Mouse (Mus musculus) ZHBTc4 (cell line): Measurements from ENCODE around the gene 3110009E18Rik.

ENCODE experiments used
- DNase-seq: peaks from one replicate; pipeline ENCODE4 v3.0.0-alpha.2; 2011; ENCODE audit warnings: low read depth, low spot score

Gene 3110009E18Rik

DNA sequence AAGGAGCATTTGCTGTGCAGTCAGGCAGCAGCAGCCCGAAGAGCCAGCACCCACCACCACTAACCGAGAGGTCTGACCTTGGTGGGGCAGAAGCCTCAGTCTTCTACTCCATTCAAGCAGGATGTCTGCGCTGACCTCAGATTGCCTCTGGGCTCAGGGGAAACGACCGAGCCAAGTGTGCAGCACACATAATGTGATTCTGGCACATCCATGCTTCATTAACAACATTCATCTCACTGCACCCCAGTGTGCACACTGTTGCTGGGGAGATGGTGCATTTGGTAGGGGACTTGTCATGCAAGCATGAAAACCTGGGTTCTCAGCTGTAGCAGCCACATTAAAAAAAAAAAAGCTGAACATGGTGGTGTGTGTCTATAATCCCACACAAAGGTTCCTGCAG lies 75.0 kb downstream of the 3110009E18Rik start:
- no peak for DNase-seq

DNA sequence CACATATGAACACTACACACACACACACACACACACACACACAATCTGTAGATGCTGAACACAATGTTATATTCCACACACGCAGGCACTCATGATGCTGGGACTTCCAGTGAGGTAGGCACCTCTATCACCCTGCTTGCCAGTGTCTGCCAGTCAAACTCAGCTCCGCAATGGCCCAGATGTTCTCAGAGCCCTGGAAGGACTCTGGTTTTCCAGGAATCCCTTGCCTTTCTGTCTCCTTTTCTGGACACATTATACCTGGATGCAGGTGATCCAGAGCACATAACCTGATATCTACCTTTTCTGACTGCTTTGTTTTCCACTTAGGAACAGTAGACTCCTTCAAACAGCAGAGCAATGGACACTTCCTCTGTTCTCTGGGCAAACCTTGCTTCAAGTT lies 75.7 kb downstream of the 3110009E18Rik start:
- no peak for DNase-seq

DNA sequence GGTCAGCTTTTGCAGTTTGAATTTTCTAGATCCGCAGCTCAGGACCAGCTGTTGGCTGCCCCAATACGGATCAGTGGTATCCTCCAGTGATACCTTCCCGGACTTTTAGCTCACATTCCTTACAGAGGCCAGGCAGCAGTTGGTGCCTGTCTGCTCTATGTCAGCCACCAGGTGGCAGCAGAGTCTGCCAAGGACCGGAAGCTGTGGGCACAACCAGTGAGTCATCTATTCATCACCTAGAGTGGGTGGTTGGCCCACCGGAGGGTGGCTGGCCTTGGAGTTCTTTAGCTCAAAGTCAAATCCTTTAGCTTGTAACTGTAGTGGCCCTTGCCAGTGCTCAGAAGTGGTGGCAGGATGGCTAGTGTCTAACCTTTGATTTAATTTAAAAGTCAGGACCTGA lies 76.2 kb downstream of the 3110009E18Rik start:
- DNase-seq = peak; percentile 86

DNA sequence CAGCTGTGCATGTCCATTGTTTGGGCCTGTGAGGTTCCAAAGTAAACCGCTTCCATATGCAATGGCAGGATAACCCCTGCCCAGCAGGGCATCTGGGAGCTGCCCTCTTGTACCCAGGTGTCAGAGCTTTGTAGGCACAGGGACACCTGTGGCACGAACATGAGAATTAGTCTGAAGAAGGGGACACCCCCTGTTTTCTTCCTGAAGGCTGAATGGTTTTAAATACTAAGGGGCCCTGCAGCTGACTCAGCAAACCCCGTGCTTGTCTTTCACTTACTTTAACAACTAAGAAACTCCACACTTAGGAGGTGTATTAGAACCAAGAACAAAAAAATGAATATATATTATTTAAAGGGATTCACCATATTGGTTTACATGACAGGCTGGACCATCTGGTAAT lies 77.2 kb downstream of the 3110009E18Rik start:
- no peak for DNase-seq

DNA sequence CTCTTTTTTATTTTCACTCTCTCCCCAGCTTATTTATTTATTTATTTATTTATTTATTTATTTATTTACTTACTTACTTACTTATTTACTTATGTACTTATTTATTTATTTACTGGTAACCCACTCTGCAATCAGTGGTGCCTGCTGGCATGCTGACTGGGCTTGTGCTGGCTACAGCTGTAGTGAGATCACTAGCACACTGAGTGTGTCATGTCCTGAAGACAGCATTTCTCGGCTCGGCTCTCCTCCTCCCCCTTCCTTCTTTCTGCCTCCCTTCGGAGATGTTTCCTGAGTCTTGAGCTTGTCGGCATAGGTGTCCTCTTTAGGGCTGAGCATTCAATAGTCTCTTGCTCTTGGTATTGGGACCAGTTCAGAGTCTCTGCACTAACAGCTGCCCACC lies 78.0 kb downstream of the 3110009E18Rik start:
- DNase-seq = no peak

DNA sequence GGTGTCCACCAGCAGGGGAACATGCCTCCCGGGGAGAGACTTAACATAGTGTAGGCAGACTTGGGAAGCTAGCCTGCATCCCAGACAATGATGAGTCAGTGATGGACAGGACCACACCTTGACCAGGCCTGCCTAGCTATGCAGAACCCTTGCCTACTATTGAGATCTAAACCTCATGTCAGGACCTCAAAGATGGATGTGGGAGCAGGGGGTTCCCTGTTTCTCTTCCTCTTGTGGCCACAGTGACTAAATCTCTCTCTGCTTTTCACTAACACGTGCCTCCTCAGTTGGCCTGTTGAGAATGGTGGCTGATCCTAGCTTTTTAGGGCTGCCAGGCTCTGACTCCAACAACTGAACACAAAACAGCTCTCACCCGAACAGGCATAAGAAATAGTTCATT lies 81.6 kb downstream of the 3110009E18Rik start:
- no peak for DNase-seq

DNA sequence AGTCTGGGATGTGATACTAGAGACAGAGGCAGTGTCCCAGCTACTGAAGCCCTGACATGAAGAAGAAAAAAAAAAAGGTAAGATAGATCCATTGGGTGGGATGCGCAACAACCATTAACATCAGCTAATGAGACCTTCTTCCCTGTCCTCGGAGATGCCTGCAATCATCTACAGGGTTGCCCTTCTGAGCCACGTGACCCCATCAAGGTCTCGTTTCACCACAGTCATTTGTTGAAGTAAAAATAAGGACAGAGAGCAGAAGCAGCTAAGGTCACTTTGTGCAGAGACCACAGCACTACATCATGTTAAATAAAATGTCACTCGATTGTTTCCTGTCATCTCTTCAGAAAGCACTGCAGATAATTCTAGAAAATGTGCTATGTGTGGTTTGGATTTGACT lies 82.8 kb downstream of the 3110009E18Rik start:
- no peak for DNase-seq

DNA sequence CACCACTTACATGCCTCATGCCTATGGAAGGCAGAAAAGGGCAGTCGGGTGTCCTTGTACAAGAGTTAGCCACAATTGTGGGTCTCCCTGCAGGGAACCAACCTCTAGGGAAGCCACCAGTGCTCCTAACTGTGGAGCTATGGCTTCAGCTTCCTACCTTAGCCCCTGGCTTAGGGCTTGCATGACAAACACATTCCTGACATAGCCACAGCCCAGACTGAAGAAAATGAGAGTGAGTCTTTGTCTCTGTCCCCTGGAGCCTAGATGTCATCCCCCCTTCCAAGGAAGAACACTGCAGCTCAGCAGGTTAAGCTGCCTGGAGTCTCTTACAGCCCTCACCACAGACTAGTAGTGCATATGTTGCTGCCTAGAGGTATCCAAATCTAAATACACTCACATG lies 83.8 kb downstream of the 3110009E18Rik start:
- DNase-seq = peak; percentile 64

DNA sequence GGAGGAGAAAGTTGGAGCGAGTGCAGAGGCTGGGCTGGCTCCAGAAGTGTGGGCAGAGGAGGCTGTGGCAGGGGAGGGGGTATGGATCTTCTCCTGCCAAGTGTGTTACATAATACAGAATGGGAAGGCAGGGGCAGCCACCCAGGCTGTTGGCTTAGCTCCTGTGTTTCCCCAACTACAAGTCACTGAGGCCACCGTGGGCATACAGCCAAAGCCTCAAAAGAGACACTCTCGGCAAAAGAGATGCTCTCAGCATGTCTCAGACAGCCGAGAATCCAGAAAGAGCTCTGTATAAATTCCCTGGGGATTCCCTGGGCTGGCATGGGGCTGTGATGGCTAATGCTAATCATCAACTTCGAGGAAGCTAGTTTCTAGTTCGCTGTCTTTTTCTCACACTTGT lies 86.6 kb downstream of the 3110009E18Rik start:
- no peak for DNase-seq

DNA sequence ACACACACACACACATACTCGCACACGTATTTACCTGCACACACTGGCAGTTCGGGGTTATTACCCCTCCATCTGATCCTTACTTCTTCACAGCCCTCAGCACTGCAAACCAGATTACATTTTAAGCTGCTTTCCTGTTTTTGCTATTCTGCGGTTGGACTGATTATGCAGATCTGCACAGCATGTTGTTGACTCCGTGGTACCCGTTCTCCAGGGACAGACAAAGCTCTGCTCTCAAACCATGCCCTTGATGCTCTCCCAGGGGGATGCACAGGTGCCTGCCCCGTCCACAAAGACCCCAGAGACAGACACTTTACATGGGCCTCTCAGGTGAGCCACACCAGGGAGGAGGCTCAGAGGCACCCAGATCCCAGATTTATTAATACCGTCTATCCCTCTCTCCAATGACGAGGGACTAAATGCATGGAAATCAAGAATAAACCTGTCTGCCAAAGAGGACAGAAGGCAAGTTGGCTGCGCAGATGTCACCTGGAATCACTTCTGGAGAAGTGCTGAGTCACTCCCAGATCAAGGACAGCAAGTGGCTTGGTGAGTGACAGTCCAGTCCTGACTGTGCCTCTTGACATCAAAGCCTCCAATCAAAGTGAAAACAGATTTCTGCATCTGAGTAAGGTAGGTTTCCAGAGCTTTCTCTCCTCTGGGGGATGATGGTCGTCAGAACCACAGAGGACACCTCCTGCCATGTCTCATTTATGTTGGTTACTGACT lies 87.7 kb downstream of the 3110009E18Rik start:
- no peak for DNase-seq

DNA sequence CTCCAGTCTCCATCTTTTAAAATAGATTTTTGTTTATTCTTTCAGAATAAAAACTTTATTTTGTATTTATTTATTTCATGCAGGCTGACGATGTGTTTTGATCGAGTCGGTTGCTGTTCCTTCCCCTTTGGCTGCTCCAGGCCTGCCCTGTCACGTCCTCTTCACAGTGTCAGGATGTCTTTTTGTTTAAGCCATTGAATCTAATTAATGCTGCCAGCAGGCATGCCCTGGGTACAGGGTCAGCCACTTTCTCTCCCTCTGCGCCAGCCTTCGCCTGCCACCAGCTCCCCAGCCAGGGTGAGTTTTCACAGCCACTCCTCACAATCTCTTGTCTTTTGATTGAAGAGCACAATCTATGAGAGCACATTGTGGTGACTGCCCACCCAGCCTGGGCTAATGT lies 99.9 kb downstream of the 3110009E18Rik start:
- no peak for DNase-seq

DNA sequence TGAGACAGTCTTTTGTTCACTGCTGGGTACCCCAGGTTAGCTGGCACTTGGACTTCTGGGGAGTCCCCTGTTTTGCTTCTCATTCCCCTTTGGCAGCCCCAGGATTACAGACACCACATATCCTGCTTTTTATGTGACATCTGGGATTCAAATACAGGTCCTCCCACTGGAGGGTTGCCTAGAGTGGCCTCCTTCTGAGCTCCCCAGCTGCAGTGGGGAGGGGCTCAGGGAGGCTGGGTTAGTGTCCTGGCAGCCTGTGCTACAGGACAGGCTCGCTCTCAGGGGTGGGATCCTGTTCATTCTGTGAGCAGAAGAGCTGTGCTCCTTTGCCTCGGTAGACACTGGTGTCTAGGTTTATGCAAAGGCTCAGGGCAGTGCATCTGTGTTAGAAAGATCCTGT lies 100.3 kb downstream of the 3110009E18Rik start:
- no peak for DNase-seq

DNA sequence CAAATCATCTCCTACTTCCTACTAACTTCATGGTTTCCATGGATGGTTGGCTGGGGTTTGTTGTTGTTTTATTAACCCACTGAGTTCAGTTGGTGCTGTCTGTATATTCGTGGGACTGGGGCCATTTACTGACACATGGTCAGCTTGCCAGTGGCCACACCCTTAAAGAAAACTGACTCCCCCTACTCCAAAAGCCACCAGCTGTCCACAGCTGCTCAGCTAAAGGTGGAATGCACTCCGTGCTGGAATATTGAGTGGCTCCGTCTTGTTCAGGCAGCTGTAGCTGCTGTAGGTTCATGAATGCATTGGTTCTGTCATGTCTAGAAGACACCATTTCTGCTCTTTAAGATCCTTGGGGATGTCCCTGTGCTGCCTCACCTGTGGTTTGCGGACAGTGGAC lies 102.6 kb downstream of the 3110009E18Rik start:
- DNase-seq = no peak

DNA sequence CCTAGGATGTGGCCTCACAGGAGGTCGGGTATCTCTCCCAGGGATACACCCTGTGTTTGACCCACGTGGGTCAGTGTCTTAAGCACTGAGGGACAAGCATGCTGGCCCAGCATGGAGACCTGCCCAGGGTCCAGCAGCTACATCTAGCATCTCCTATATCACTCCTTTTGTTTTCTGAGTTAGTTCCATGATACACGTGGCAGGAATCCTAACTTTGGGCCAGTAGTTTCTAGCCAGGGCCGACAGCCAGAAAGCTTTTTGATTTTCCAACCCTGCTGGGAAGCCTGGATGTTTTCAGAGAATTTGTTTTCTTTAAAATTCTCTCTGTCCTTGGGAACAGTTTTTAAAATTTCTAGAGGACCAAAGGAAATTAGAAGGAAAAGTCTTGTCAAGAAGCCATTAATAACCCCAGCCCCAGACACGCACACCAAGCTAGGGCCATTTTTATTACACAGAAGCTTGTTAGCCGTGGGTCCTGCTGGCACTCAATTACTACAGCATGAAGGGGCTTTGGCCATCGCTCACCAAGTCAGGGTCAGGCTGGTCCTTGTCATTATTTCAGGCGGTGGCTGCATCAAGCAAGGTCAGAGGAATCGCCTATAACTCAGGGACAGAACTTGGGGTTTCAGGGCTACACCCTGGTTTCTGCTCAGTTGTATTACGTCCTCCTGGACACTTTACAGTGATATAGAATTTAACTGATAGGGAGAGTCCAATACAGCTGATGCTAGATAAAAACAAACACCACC lies 108.9 kb downstream of the 3110009E18Rik start:
- no peak for DNase-seq

DNA sequence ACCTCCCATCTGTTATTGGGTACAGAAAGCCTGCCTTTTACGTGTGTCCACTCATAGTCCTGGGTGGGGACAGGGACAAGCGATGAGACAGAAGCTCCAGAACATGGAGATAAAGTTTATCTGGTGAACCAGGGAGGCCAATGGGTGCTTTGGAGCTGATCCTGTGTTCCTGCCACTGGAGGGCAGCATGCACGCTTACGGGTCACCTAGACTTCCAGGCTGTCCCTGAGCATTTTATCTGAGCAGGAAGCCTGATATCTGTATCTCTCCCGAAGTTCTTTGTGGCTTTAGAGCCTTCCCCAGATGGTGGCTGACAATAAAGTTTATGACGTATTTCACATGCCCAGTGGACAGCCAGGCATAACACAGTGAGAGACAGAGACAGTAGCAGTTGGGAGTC lies 110.3 kb downstream of the 3110009E18Rik start:
- DNase-seq = peak; percentile 62

DNA sequence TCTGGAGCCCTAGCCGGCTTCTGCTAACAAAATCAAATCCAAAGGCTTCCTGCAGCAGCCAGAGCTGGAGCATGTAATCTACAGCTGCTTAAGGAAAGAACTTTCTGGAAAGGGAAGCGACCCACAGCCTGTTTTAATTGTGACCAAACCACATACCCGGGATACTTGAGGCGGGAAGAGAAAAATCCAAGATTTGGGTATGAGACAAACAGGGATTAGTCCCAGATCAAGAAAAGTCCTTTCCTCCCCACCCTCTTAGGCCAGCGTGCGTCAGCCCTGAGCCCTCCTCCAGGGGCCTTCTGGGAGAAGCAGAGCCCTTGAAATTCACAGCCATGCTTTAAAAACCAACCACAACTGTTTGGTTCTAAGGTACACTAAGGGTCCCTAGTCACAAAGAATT lies 111.2 kb downstream of the 3110009E18Rik start:
- no peak for DNase-seq

DNA sequence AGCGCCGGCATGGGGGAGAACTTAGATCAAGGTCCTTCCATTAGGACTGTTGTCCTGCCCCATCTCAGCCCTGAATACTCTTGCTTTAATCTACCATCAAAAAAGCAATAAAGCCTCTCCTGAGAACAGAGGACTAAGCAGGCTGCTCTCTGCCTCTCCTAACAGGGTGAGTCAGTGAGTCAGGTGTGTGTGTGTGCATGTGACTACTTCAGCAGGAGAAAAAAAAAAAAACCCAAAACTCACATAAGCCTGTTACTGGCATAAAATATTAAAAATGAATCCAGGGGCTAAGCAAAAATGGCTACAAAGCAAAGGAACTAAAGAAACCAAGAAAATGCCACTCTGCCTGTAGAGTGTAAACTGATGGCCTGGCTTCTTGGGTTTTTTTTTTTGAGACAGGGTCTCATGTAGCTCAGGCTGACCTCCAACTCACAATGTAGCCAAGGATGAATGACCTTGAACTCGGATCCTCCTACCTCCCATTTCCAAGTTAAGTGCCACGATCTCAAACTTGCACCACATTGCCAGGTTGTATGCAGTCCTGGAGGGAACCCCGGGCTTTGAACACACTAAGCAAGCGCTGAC lies 114.7 kb downstream of the 3110009E18Rik start:
- DNase-seq = no peak

DNA sequence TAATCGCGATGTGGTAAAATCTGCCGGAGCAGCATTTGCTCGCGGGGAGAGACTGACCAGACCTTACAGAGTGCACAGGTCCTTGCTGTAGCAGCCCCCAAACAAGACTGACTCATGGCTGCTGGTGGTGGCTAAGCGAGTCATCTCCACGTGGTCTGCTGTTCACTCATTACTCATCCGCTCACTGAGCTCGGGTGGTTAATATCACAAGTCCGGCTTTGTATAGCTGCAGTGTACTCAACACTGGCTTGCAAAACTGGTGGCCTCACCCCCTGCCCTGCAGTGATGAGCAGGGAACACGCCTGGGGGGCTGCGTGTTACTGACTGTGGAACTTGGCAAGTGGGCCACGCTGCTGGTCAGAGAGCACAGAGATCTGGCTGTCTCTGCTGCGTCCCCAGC lies 115.4 kb downstream of the 3110009E18Rik start:
- no peak for DNase-seq

DNA sequence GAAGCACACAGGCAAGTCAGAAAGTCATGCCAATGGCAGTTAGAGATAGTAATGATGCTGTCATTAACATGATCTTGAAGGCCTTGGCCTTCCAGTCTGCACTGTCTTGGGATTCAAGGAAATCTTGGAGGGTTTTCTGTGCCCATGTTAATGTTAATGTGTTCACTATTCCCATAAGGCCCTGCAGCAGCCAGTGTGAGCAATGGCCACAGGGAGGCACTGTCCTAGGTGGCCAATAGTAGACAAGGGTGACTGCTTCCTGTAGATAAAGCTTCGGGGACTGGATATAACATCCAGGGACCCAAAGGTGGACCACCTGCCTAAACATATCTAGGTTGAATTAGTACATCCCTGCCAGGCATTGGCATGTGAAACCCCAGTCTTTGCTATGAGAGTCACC lies 116.1 kb downstream of the 3110009E18Rik start:
- DNase-seq = no peak
